Comparison of ENCODE assay signal across 8 mouse cellular contexts in genomic region chr5:92239333-92240232, GRCm38 (mm10). TPM values are rescaled to one million over a fixed set of nuclear protein-coding genes. Genes with fewer than 3 reads are reported as not detected.
A peak's percentile ranks its signal among the peaks of the same experiment; 100 is the strongest.
DNase-seq lines count a peak whose midpoint lies in the region; ATAC-seq and TF ChIP-seq lines count a peak whose summit lies in the region.
"Had no signal": no experiment of that assay in that cellular context is flagged by ENCODE, and none has a peak within 500 bp of the region (broad histone marks: within the 10 kb centered on the region; RNA-seq: fewer than 3 reads in every experiment).

No protein-coding gene starts in this region.

- no peaks in the 10 kb centered on the region for H3K36me3 ChIP-seq in hindbrain, embryonic 14.5 days (replicated peaks; ENCODE audit: control insufficient read depth, insufficient read depth)
- H3K36me3 ChIP-seq in lung, postnatal 0 days (ENCODE audit: insufficient read depth, low read length): no peaks in the 10 kb centered on the region

- H3K9me3 ChIP-seq in hindbrain, embryonic 14.5 days (ENCODE audit: control insufficient read depth, low read length): no peaks in the 10 kb centered on the region
- no peaks in the 10 kb centered on the region for H3K9me3 ChIP-seq in lung, postnatal 0 days (ENCODE audit: low read length)

- peak overlapping the region; percentile 24; the same call in 1 of the 2 replicates for H3K4me2 ChIP-seq in hindbrain, embryonic 14.5 days (replicated peaks)
- peak overlapping the region; percentile 22; the same call in 1 of the 2 replicates for H3K4me2 ChIP-seq in lung, postnatal 0 days (replicated peaks; ENCODE audit: low read depth, low read length)

- CTCF ChIA-PET in Patski (lab: Charles Lee): interaction anchor here (0.9 to 4.6 kb wide), 9 partner anchors 10 to 89 kb away, joined by 3 to 25 read pairs (median 5); no protein-coding TSS in a partner anchor

- no peak for DNase-seq in Patski (ENCODE audit: low read depth, low spot score)
- peak; percentile 68 for DNase-seq in cerebellum, adult 8-10 months
- peak; percentile 82 for DNase-seq in hindbrain, embryonic 14.5 days (ENCODE audit: low spot score)
- DNase-seq in layer of hippocampus, postnatal 10 days (ENCODE audit: low spot score in 2 of 2): peak; percentile 78 to 82
- peak; percentile 75 for DNase-seq in lung, postnatal 0 days (ENCODE audit: low spot score)
- DNase-seq in right cerebral cortex, adult 18-20 months: peak; percentile 84

- ATAC-seq in Patski: peak; percentile 62
- peak; percentile 92 for ATAC-seq in frontal cortex, adult (ENCODE audit: low TSS enrichment)
- peak; percentile 67 for ATAC-seq in hindbrain, embryonic 14.5 days (ENCODE audit: low FRiP score)
- peak; percentile 33; the same call in 1 of the 2 replicates for ATAC-seq in lung, postnatal 0 days

- POLR2A ChIA-PET in Patski (lab: Charles Lee): interaction anchor here (1.1 to 1.6 kb wide), 2 partner anchors 12 to 45 kb away, joined by 4 read pairs; no protein-coding TSS in a partner anchor

- WGBS in hindbrain, embryonic 14.5 days: 41% methylated on average over 29 of the region's 29 CpGs
- WGBS in lung, postnatal 0 days: 37% methylated on average over 29 of the region's 29 CpGs

- no peak for TF ChIP-seq EP300 in lung, postnatal 0 days (IDR thresholded peaks at IDR 0.05)

- H3K9ac ChIP-seq in hindbrain, embryonic 14.5 days: no peak overlapping the region
- H3K9ac ChIP-seq in lung, postnatal 0 days (replicated peaks; ENCODE audit: low read depth): no peak overlapping the region

- no peak overlapping the region for H3K4me3 ChIP-seq in hindbrain, embryonic 14.5 days (replicated peaks; ENCODE audit: low read length)
- no peak overlapping the region for H3K4me3 ChIP-seq in lung, postnatal 0 days (ENCODE audit: low read depth, low read length)

- in situ Hi-C loops in Patski (cut with MboI; ENCODE audit: low pct_unique_long_range_greater_than_20kb): loop anchor here (5.0 to 25.0 kb wide), 3 partner anchors 47 to 727 kb away; partner anchors contain the start of gene Parm1

- H3K4me1 ChIP-seq in hindbrain, embryonic 14.5 days (replicated peaks; ENCODE audit: control insufficient read depth, insufficient read depth, low read length): no peaks in the 10 kb centered on the region
- no peaks in the 10 kb centered on the region for H3K4me1 ChIP-seq in lung, postnatal 0 days (ENCODE audit: insufficient read depth, low read depth, low read length)

- peak; percentile 87 for TF ChIP-seq CTCF in Patski (IDR thresholded peaks at IDR 0.05)
- TF ChIP-seq CTCF in lung, postnatal 0 days (IDR thresholded peaks at IDR 0.05): peak; percentile 87

- no peak overlapping the region for H3K27ac ChIP-seq in hindbrain, embryonic 14.5 days
- H3K27ac ChIP-seq in lung, postnatal 0 days (ENCODE audit: low read length): no peak overlapping the region

- H3K27me3 ChIP-seq in Patski: no peaks in the 10 kb centered on the region
- no peaks in the 10 kb centered on the region for H3K27me3 ChIP-seq in hindbrain, embryonic 14.5 days (ENCODE audit: control insufficient read depth, insufficient read depth, low read length)
- H3K27me3 ChIP-seq in lung, postnatal 0 days (replicated peaks; ENCODE audit: insufficient read depth, low read length): no peaks in the 10 kb centered on the region

RNA-seq across cellular contexts. Expression of gene Ppef2, which starts 16.5 kb away (rescaled TPM):
- polyA plus RNA-seq in Patski (2021): 0.13 TPM
- polyA plus RNA-seq in hindbrain, embryonic 14.5 days (2014; fragmentation: Nextera tagmentation; extraction: Ambion mirVana): 0.34 and 0.84 TPM in 2 replicates
- under 1 TPM in 1 of 2 experiments, not detected in 1; 0.40 TPM for total RNA-seq in layer of hippocampus, postnatal 10 days (2021)
- 0.14 and 0.69 TPM in 2 replicates for polyA plus RNA-seq in lung, postnatal 0 days (2015; fragmentation: Nextera tagmentation; extraction: Ambion mirVana)
- polyA plus RNA-seq: liver, embryonic 16.5 days had no signal

RNA-seq across cellular contexts. Expression of gene U90926, which starts 24.4 kb away (rescaled TPM):
- polyA plus RNA-seq in Patski (2021): 0.33 TPM
- polyA plus RNA-seq in hindbrain, embryonic 14.5 days (2014; fragmentation: Nextera tagmentation; extraction: Ambion mirVana): not detected in 2 replicates
- not detected for total RNA-seq in layer of hippocampus, postnatal 10 days (2021)
- polyA plus RNA-seq in lung, postnatal 0 days (2015; fragmentation: Nextera tagmentation; extraction: Ambion mirVana): not detected in 2 replicates
- polyA plus RNA-seq: liver, embryonic 16.5 days had no signal

RNA-seq across cellular contexts. Expression of gene Naaa, which starts 38.4 kb away (rescaled TPM):
- 33.5 TPM for polyA plus RNA-seq in Patski (2021)
- polyA plus RNA-seq in hindbrain, embryonic 14.5 days (2014; fragmentation: Nextera tagmentation; extraction: Ambion mirVana): 22.1 and 25.1 TPM in 2 replicates
- 10 to 100 TPM; 28.8 to 32.0 TPM for total RNA-seq in layer of hippocampus, postnatal 10 days (2021)
- 27.2 and 27.8 TPM in 2 replicates for polyA plus RNA-seq in lung, postnatal 0 days (2015; fragmentation: Nextera tagmentation; extraction: Ambion mirVana)

Comparison
In these comparisons a context has a peak if more than half of its experiments do, and no peak if none do; other contexts are left out.
1. ATAC-seq: peak in every context shown above with its lines; median percentile 92 in frontal cortex, adult; 67 in hindbrain, embryonic 14.5 days; 62 in Patski; 33 in lung, postnatal 0 days.